Mouse (Mus musculus) CD4-positive naive resting alpha-beta T cell, adult 57 days (primary cell): ENCODE data around the gene Naalad2. TPM values are rescaled to one million over a fixed set of nuclear protein-coding genes. Genes with fewer than 3 reads are reported as not detected.

Experiments
- total RNA-seq: library from RNA; stranded (reverse); gene quantifications from one replicate; pipeline ENCODE4 v1.2.4, GENCODE M21; 2023

Naalad2 gene
- not detected for total RNA-seq

GRCm38 (mm10) chr9:18402895-18403294, at the start of gene Naalad2:
Naalad2 (minus strand) TSS chr9:18402995.

GRCm38 (mm10) chr9:18430354-18430753, 27.6 kb upstream of the Naalad2 start, which contains the start of gene Mbd3l2:
Mbd3l2 (plus strand) TSS chr9:18430654.

GRCm38 (mm10) chr9:18404118-18404517, 1.3 kb upstream of the Naalad2 start, which contains the start of gene Ubtfl1:
Ubtfl1 (plus strand) TSS chr9:18404418.

GRCm38 (mm10) chr9:18291571-18292429, 111.0 kb downstream of the Naalad2 start, which contains the start of gene Chordc1:
Chordc1 (plus strand) TSS chr9:18292125.

Other genes starting within 250 kb of the Naalad2 start
- gene Chordc1, start 110.9 kb downstream of the Naalad2 start, total RNA-seq = 106 TPM
- not detected for gene Ubtfl1, start 1.4 kb upstream of the Naalad2 start, total RNA-seq
- not detected for gene Mbd3l2, start 27.7 kb upstream of the Naalad2 start, total RNA-seq
- gene Zfp558, start 75.3 kb upstream of the Naalad2 start, total RNA-seq = 3.7 TPM
- not detected for gene Mbd3l1, start 75.4 kb upstream of the Naalad2 start, total RNA-seq